Mouse (Mus musculus): ENCODE results near the gene Prss27. TPM values are rescaled to one million over a fixed set of nuclear protein-coding genes. Genes with fewer than 3 reads are reported as not detected.

Gene Prss27
- polyA plus RNA-seq, 1 experiment from 2014 or later = not detected

DNA sequence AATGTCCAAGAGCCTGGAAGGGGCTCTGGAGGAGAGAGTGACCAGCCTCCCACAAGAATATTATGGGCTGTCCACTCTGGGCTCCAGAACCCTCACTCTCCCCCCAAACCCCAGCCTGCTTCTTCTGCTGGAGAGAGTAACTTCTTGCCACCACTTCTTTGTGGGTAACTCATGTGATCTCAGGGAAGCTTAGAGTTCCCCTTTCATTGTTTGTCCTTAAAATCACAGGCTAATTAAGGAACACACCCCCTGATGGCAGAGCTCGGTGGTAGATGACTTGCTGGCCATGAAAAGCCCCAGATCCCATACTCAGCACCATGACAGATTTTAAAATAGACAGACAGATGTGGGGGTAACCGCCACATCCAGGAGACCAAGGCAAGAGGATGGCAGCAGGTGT is 31.0 kb upstream of the Prss27 start:
- no peak overlapping the region for H3K27ac ChIP-seq
- H3K27me3 ChIP-seq = no peaks in the 10 kb centered on the region
- no peaks in the 10 kb centered on the region for H3K4me1 ChIP-seq (replicated peaks)
- no peak overlapping the region for H3K4me2 ChIP-seq
- 36% methylated on average over 2 of the region's 2 CpGs for WGBS (ENCODE audit: insufficient replicate concordance)
- ATAC-seq (ENCODE audit: low read depth) (no peak), DNase-seq (no peak)
- no peak overlapping the region for H3K4me3 ChIP-seq (replicated peaks)
- no peak overlapping the region for H3K9ac ChIP-seq
- H3K36me3 ChIP-seq = no peaks in the 10 kb centered on the region
- no peaks in the 10 kb centered on the region for H3K9me3 ChIP-seq (replicated peaks)

DNA sequence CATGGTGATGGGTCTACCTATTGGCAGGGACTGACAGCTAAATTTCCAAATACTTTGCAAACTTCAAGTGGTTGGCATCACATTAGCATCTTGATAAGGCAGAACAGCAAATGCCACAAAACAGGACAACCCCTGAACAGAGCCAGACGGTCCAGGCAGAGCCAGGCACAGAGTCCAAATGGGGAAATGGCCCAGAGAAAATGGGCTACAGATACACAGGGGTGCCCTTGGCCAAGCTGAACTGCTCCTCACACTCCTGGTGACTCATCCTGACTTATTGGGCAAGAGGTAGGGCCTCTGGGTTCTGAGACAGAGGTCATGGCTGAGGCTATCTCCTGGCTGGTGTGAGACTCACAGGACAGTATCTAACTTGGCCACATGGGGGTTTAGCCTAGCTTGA is 30.6 kb upstream of the Prss27 start:
- no peak overlapping the region for H3K9ac ChIP-seq
- H3K27ac ChIP-seq = no peak overlapping the region
- H3K4me2 ChIP-seq = no peak overlapping the region
- no peaks in the 10 kb centered on the region for H3K36me3 ChIP-seq
- 52% methylated on average over 1 of the region's 1 CpGs for WGBS (ENCODE audit: insufficient replicate concordance)
- no peaks in the 10 kb centered on the region for H3K4me1 ChIP-seq (replicated peaks)
- H3K4me3 ChIP-seq (replicated peaks) = no peak overlapping the region
- H3K9me3 ChIP-seq (replicated peaks) = no peaks in the 10 kb centered on the region
- no peaks in the 10 kb centered on the region for H3K27me3 ChIP-seq
- ATAC-seq (ENCODE audit: low read depth) (no peak; the same call in 1 of the 2 replicates), DNase-seq (no peak)

DNA sequence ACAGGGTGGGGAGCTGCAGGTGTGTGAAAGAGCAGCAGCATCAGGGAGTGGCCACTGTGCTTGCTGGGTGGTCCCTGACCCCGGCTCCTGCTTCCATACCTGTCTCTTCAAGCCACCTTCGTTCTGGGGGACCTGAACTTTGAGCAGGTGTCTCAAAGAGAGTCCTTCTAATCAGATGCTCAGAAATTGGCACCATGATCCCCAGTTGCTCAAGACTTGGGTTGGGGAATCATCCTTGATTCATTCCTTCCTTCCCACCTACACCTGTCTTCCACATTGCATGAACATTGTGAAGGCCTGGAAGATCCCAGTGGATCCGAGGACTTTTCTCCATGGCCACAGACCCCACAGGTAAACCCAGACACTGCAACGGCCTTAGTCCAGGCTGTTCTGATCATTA is 29.8 kb upstream of the Prss27 start:
- WGBS (ENCODE audit: insufficient replicate concordance) = 33% methylated on average over 4 of the region's 4 CpGs

DNA sequence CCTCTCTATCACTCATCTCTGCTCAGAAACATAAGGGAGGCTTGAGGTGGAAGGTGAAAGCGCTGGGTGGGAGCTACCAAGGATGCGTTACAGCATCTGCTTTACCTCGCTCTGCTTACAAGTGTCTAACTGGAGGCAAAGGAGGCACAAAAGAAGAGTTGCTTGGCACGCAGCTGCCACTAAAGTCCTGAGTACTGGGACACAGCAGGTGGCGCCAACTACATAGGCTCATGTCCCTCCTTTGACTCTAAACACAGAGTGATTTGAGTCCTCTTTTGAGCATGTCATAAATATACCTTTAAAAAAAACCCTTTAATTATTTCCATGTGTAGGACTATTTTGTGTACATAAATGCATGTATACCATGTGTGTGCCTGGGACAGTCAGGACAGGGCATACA is 28.3 kb upstream of the Prss27 start:
- 55% methylated on average over 5 of the region's 5 CpGs for WGBS (ENCODE audit: insufficient replicate concordance)
- Histone ChIP-seq H3K4me3 (replicated peaks) (no peak overlapping the region), H3K27ac (no peak overlapping the region), H3K9me3 (replicated peaks) (no peaks in the 10 kb centered on the region), H3K9ac (no peak overlapping the region), H3K4me2 (no peak overlapping the region), H3K27me3 (no peaks in the 10 kb centered on the region), H3K36me3 (no peaks in the 10 kb centered on the region), H3K4me1 (replicated peaks) (no peaks in the 10 kb centered on the region)
- ATAC-seq (ENCODE audit: low read depth) (no peak), DNase-seq (no peak)

More for the DNA sequence above, 29.8 kb upstream of the Prss27 start:
- H3K27ac ChIP-seq = no peak overlapping the region
- ATAC-seq (ENCODE audit: low read depth) (no peak), DNase-seq (no peak)
- H3K9ac ChIP-seq = no peak overlapping the region
- H3K9me3 ChIP-seq (replicated peaks) = no peaks in the 10 kb centered on the region
- no peak overlapping the region for H3K4me2 ChIP-seq
- no peaks in the 10 kb centered on the region for H3K27me3 ChIP-seq
- H3K4me1 ChIP-seq (replicated peaks) = no peaks in the 10 kb centered on the region
- H3K4me3 ChIP-seq (replicated peaks) = no peak overlapping the region
- no peaks in the 10 kb centered on the region for H3K36me3 ChIP-seq

DNA sequence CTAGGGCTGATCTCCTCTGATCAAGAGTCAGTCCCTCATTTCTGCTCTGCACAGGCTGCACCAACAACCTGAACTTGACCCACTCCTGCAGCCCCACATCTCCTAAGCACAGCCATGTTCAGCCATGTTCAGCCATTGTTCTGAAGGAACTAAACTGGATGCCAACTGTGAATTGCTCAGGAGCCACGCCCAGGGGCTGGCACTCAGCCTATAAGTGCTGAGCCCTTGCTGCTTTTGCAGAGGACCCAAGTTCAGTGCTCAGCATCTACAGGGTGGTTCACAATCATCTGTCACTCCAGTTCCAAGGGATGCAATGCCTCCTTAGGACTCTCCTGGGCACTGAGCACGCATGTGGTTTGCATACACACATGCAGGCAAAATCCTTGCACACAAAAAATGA is 25.0 kb upstream of the Prss27 start:
- no peak for DNase-seq
- no peak overlapping the region for H3K27ac ChIP-seq
- no peak overlapping the region for H3K4me2 ChIP-seq
- H3K9ac ChIP-seq = no peak overlapping the region
- no peaks in the 10 kb centered on the region for H3K27me3 ChIP-seq
- WGBS (ENCODE audit: insufficient replicate concordance) = 74% methylated on average over 2 of the region's 2 CpGs
- no peaks in the 10 kb centered on the region for H3K36me3 ChIP-seq
- H3K4me3 ChIP-seq (replicated peaks) = no peak overlapping the region
- no peak for ATAC-seq (ENCODE audit: low read depth)
- H3K9me3 ChIP-seq (replicated peaks) = no peaks in the 10 kb centered on the region
- no peaks in the 10 kb centered on the region for H3K4me1 ChIP-seq (replicated peaks)

DNA sequence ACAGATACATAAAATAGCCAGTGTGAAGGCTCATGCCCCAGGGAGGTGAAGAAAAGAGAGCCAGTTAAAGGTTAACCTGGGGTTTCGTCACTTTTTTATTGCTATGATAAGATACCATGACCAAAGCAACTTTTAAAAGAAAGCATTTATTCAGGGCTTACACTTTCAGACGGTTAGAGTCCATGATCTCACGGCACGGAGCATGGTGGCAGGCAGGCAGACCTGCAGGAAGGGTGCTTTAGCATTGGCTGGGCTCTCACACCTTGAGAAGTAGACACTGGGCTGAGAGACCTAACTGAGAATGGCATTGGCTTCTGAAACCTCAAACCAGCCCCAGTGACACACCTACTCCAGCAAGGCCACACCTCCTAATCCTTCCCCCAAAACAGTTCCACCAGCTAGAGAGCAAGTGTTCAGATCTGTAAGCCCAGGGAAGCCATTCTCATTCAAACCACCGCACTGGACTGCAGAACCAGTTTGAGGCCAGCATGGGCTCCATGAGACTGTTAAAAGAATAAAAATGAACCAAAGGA is 23.4 kb upstream of the Prss27 start:
- Histone ChIP-seq H3K4me2 (no peak overlapping the region), H3K36me3 (no peaks in the 10 kb centered on the region), H3K27ac (no peak overlapping the region), H3K9ac (no peak overlapping the region), H3K27me3 (no peaks in the 10 kb centered on the region), H3K4me1 (replicated peaks) (no peaks in the 10 kb centered on the region), H3K4me3 (replicated peaks) (no peak overlapping the region), H3K9me3 (replicated peaks) (no peaks in the 10 kb centered on the region)
- ATAC-seq (ENCODE audit: low read depth) (no peak), DNase-seq (no peak)
- 62% methylated on average over 5 of the region's 5 CpGs for WGBS (ENCODE audit: insufficient replicate concordance)

DNA sequence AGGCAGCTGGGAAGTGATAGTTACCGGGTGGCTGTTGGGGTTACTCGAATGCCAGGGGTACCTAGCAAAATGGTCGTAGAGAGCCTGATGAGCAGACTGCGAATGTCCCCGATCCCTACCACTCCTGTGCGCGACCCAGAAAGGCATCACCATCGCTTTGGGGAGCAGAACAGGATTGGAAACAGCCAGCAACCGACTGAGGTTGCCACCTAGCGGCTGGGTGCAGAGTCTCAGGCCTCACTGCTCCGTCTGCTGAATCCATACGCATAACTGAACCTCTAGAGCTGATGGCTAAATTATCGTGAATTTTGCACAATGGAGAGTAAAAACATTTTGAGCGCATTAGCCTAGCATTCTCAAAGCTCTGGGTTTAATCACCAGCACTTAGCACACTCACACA is 22.2 kb upstream of the Prss27 start:
- Histone ChIP-seq H3K4me2 (no peak overlapping the region), H3K9ac (no peak overlapping the region), H3K9me3 (replicated peaks) (no peaks in the 10 kb centered on the region), H3K4me1 (replicated peaks) (no peaks in the 10 kb centered on the region), H3K27me3 (no peaks in the 10 kb centered on the region), H3K36me3 (no peaks in the 10 kb centered on the region), H3K4me3 (replicated peaks) (no peak overlapping the region), H3K27ac (no peak overlapping the region)
- WGBS (ENCODE audit: insufficient replicate concordance) = 27% methylated on average over 14 of the region's 14 CpGs
- no peak for ATAC-seq (ENCODE audit: low read depth)
- no peak for DNase-seq

DNA sequence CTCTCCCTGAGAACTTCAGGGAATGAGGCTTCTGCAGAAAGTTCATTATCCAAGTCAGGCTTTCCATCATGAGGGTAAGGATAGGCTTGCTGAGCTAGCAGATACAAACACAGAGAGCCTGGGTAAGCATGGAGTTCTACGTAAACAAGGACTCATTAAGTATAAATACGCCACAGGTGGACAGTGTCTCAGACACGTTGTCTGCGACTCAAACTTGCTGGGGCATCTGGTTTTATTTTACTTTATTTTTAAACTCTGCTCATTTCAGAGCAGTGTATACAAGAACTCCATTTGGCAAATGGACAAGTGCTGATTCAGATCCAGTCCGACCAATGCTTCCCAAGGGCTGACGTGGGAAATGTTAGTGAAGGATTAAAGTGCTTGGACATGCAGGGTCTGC is 17.2 kb upstream of the Prss27 start:
- Histone ChIP-seq H3K27me3 (no peaks in the 10 kb centered on the region), H3K9ac (no peak overlapping the region), H3K36me3 (no peaks in the 10 kb centered on the region), H3K4me1 (replicated peaks) (no peaks in the 10 kb centered on the region), H3K4me3 (replicated peaks) (no peak overlapping the region), H3K4me2 (no peak overlapping the region), H3K27ac (no peak overlapping the region), H3K9me3 (replicated peaks) (no peaks in the 10 kb centered on the region)
- no peak for DNase-seq
- ATAC-seq (ENCODE audit: low read depth) = no peak
- 67% methylated on average over 6 of the region's 6 CpGs for WGBS (ENCODE audit: insufficient replicate concordance)

DNA sequence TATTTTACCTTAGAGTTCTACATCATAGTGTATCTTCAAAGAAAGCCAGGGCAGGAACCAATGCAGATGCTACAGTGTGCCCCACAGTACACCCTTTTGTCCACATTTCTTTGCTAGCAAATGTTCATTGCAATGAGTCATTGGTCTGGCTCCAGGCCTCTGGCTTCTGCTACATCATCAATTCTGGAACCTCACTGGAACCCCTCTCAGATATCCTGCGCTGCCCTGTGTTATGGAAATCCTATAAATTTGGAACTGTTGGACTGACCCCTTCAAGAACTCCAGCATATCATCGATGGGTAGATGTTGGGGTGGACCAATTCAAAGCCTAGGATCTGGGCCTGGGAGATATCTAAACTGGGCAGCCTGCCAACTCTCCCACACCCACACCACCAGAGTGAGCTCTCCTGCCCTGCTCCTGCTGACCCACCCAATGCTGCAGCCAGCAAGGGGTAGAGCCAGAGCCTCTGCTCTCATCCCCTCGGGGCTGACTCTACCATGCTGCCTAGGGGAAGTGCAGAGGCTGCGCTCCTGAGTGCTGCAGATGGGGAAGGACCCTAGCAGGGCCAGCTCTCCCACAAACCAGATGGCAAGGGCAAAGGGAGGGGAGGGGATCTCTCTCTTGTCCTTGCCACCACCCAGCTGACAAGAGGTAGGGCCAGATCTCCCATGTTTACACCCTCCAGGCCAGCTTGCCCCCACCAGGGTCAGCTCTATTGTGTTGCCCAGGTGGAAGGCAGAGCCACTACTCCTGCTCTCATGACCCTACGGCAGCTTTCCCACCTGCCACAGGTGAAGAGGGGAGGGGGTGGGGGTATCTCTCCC is 16.4 kb upstream of the Prss27 start:
- DNase-seq (no peak), ATAC-seq (ENCODE audit: low read depth) (no peak)
- Histone ChIP-seq H3K4me3 (replicated peaks) (no peak overlapping the region), H3K4me1 (replicated peaks) (no peaks in the 10 kb centered on the region), H3K36me3 (no peaks in the 10 kb centered on the region), H3K9me3 (replicated peaks) (no peaks in the 10 kb centered on the region), H3K27ac (no peak overlapping the region), H3K27me3 (no peaks in the 10 kb centered on the region), H3K4me2 (no peak overlapping the region), H3K9ac (no peak overlapping the region)
- 50% methylated on average over 5 of the region's 5 CpGs for WGBS (ENCODE audit: insufficient replicate concordance)

DNA sequence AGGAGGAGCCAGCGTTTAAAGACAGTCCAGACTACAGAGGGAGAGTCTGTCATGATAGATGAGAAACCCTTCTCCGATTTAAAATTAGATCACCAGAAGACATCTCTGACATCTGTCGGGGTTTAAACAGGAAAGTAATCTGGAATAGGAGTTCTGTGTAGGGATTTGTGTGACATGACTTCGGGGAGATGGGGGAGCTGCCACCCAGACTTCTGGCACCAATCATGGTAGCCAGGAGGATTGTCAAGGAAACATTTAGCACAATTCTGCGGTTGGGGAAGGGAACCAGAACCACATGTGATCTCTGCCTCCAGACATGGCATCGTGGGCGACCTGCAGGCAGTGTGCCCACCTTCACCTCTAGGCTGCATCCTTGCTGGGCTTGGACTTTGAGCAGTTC is 8.5 kb upstream of the Prss27 start:
- Histone ChIP-seq H3K27me3 (no peaks in the 10 kb centered on the region), H3K27ac (no peak overlapping the region), H3K9ac (no peak overlapping the region), H3K9me3 (replicated peaks) (no peaks in the 10 kb centered on the region), H3K36me3 (no peaks in the 10 kb centered on the region), H3K4me2 (no peak overlapping the region), H3K4me1 (replicated peaks) (no peaks in the 10 kb centered on the region), H3K4me3 (replicated peaks) (no peak overlapping the region)
- 63% methylated on average over 7 of the region's 7 CpGs for WGBS (ENCODE audit: insufficient replicate concordance)
- DNase-seq = no peak
- ATAC-seq (ENCODE audit: low read depth) = no peak

DNA sequence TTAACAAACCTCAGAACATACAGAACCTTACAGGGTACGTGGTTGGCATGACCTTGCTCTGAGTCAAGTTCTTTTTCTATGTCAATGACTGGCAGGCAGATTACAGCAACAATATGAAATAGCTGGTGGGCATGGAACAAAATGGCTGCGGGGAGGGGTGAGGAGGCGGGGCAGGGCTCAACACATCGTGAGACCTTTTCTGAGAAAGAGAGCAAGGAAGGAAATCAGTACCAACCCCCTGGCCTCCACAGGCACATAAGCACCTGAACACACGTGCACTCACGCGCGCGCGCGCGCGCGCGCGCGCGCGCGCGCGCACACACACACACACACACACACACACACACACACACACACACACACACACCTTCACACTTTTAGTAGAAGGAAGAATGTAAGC is 7.4 kb upstream of the Prss27 start:
- H3K4me3 ChIP-seq (replicated peaks) = no peak overlapping the region
- no peak overlapping the region for H3K9ac ChIP-seq
- H3K4me1 ChIP-seq (replicated peaks) = no peaks in the 10 kb centered on the region
- no peaks in the 10 kb centered on the region for H3K36me3 ChIP-seq
- no peak overlapping the region for H3K4me2 ChIP-seq
- 66% methylated on average over 14 of the region's 22 CpGs for WGBS (ENCODE audit: insufficient replicate concordance)
- no peak overlapping the region for H3K27ac ChIP-seq
- no peaks in the 10 kb centered on the region for H3K9me3 ChIP-seq (replicated peaks)
- H3K27me3 ChIP-seq = no peaks in the 10 kb centered on the region
- no peak for DNase-seq
- ATAC-seq (ENCODE audit: low read depth) = no peak

DNA sequence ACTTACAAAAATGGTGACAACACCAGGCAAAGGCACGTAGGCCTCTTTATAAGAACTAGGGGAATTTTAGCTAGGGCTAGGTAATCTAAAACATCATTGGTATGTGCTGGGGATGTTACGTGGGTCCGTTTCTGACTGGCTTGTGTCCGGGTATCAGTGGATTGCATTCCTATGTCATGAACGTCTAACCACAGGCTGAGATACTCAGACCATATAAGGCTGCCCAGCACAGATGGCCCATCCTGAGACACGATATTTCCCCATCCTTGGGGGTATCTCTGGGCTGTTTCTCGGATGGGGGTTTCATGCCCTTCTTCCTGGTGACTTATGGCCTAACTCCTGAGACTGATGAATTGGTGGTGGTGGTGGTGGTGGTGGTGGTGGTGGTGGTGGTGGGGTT is 2.9 kb upstream of the Prss27 start:
- Histone ChIP-seq H3K4me1 (replicated peaks) (no peaks in the 10 kb centered on the region), H3K36me3 (no peaks in the 10 kb centered on the region), H3K9ac (no peak overlapping the region), H3K4me2 (no peak overlapping the region), H3K27me3 (no peaks in the 10 kb centered on the region), H3K27ac (no peak overlapping the region), H3K4me3 (replicated peaks) (no peak overlapping the region), H3K9me3 (replicated peaks) (no peaks in the 10 kb centered on the region)
- no peak for DNase-seq
- WGBS (ENCODE audit: insufficient replicate concordance) = 55% methylated on average over 7 of the region's 7 CpGs
- no peak for ATAC-seq (ENCODE audit: low read depth)

Measured in liver, embryonic 13.5 days (tissue).